Mouse (Mus musculus): ENCODE data around the gene Prkn. TPM values are rescaled to one million over a fixed set of nuclear protein-coding genes. Genes with fewer than 3 reads are reported as not detected.

Prkn gene
- total RNA-seq, 2 experiments from 2014 or later: 1.8 TPM; not detected in 1

GRCm38 (mm10) chr17:11780005-11780404 is 939.8 kb downstream of the Prkn start:
- ATAC-seq (replicated peaks; ENCODE audit: poor library complexity, severe bottlenecking): no peak

GRCm38 (mm10) chr17:11780805-11781481 is 940.8 kb downstream of the Prkn start:
- ATAC-seq (replicated peaks; ENCODE audit: poor library complexity, severe bottlenecking): peak; percentile 95

GRCm38 (mm10) chr17:11788270-11788936 is 948.2 kb downstream of the Prkn start:
- ATAC-seq (replicated peaks; ENCODE audit: poor library complexity, severe bottlenecking): no peak

GRCm38 (mm10) chr17:11795979-11796378 is 955.8 kb downstream of the Prkn start:
- ATAC-seq (replicated peaks; ENCODE audit: poor library complexity, severe bottlenecking): no peak

- ATAC-seq (replicated peaks; ENCODE audit: poor library complexity, severe bottlenecking): no peak
Observed at GRCm38 (mm10) chr17:11801226-11801625, 961.0 kb downstream of the Prkn start.

- ATAC-seq (replicated peaks; ENCODE audit: poor library complexity, severe bottlenecking): peak; percentile 82
Observed at GRCm38 (mm10) chr17:11807280-11807679, 967.1 kb downstream of the Prkn start.

GRCm38 (mm10) chr17:11817886-11818285 is 977.7 kb downstream of the Prkn start:
- ATAC-seq (replicated peaks; ENCODE audit: poor library complexity, severe bottlenecking): no peak

GRCm38 (mm10) chr17:11819506-11819905 is 979.3 kb downstream of the Prkn start:
- ATAC-seq (replicated peaks; ENCODE audit: poor library complexity, severe bottlenecking): no peak

- ATAC-seq (replicated peaks; ENCODE audit: poor library complexity, severe bottlenecking): no peak
Observed at GRCm38 (mm10) chr17:11820757-11821156, 980.6 kb downstream of the Prkn start.

GRCm38 (mm10) chr17:11829501-11829900 is 989.3 kb downstream of the Prkn start:
- no peak for ATAC-seq (replicated peaks; ENCODE audit: poor library complexity, severe bottlenecking)

- peak; percentile 59 for ATAC-seq (replicated peaks; ENCODE audit: poor library complexity, severe bottlenecking)
Observed at GRCm38 (mm10) chr17:11837121-11837520, 996.9 kb downstream of the Prkn start.

GRCm38 (mm10) chr17:11844436-11844835 is 1004.3 kb downstream of the Prkn start:
- no peak for ATAC-seq (replicated peaks; ENCODE audit: poor library complexity, severe bottlenecking)

GRCm38 (mm10) chr17:11844989-11845388 is 1004.8 kb downstream of the Prkn start:
- no peak; the same call in 1 of the 2 replicates for ATAC-seq (replicated peaks; ENCODE audit: poor library complexity, severe bottlenecking)

GRCm38 (mm10) chr17:11845506-11845905 is 1005.3 kb downstream of the Prkn start:
- peak; percentile 44; the same call in 1 of the 2 replicates for ATAC-seq (replicated peaks; ENCODE audit: poor library complexity, severe bottlenecking)

- no peak for ATAC-seq (replicated peaks; ENCODE audit: poor library complexity, severe bottlenecking)
Observed at GRCm38 (mm10) chr17:11854571-11854970, 1014.4 kb downstream of the Prkn start.

GRCm38 (mm10) chr17:11858772-11859405 is 1018.7 kb downstream of the Prkn start:
- no peak for ATAC-seq (replicated peaks; ENCODE audit: poor library complexity, severe bottlenecking)

- ATAC-seq (replicated peaks; ENCODE audit: poor library complexity, severe bottlenecking): no peak
Observed at GRCm38 (mm10) chr17:11861178-11861577, 1021.0 kb downstream of the Prkn start.

GRCm38 (mm10) chr17:11862360-11862759 is 1022.2 kb downstream of the Prkn start:
- no peak for ATAC-seq (replicated peaks; ENCODE audit: poor library complexity, severe bottlenecking)

- ATAC-seq (replicated peaks; ENCODE audit: poor library complexity, severe bottlenecking): no peak
Observed at GRCm38 (mm10) chr17:11863017-11863416, 1022.8 kb downstream of the Prkn start.

GRCm38 (mm10) chr17:11866231-11866630 is 1026.0 kb downstream of the Prkn start:
- ATAC-seq (replicated peaks; ENCODE audit: poor library complexity, severe bottlenecking): no peak

- ATAC-seq (replicated peaks; ENCODE audit: poor library complexity, severe bottlenecking): no peak
Observed at GRCm38 (mm10) chr17:11867334-11868095, 1027.3 kb downstream of the Prkn start.
